Mouse (Mus musculus) induced T-regulatory cell, adult 2 months (primary cell): ENCODE results near the gene Khdrbs2.

ENCODE experiments used
- DNase-seq: peaks from one replicate; pipeline ENCODE4 v3.0.0-alpha.2; 2012; ENCODE audit warnings: low read depth

Khdrbs2 gene

GRCm38 (mm10) chr1:32172506-32173239 is at the start of gene Khdrbs2:
Gene Khdrbs2 (plus strand): TSS chr1:32172714.
- no peak for DNase-seq

DNA sequence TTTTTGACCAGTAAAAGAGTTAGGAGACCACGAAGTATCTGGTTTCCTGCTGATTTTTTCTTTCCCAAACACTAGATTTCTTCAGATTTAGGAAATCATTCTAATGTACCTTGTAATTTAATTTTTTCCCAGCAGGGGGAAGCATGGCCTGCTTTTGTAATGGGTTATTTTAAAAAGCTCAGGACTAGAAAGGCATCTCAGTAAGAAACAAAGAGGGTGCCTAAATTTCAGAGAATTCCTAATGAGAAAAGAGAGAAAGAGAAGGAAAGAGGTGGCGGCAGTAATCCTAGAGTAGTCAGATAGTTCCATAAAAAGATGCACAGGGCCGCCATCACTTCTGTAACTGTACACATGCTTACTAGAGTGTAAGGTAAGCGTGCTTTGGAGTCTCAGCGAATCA is 2.1 kb downstream of the Khdrbs2 start:
- DNase-seq, result no peak

- no peak for DNase-seq
Measured at GRCm38 (mm10) chr1:32199664-32200260, 27.2 kb downstream of the Khdrbs2 start.

- DNase-seq, result no peak
Measured at GRCm38 (mm10) chr1:32248443-32248842, 75.9 kb downstream of the Khdrbs2 start.

- DNase-seq, result no peak
Measured at GRCm38 (mm10) chr1:32249602-32250001, 77.1 kb downstream of the Khdrbs2 start.

GRCm38 (mm10) chr1:32250337-32250736 is 77.8 kb downstream of the Khdrbs2 start:
- DNase-seq, result no peak

DNA sequence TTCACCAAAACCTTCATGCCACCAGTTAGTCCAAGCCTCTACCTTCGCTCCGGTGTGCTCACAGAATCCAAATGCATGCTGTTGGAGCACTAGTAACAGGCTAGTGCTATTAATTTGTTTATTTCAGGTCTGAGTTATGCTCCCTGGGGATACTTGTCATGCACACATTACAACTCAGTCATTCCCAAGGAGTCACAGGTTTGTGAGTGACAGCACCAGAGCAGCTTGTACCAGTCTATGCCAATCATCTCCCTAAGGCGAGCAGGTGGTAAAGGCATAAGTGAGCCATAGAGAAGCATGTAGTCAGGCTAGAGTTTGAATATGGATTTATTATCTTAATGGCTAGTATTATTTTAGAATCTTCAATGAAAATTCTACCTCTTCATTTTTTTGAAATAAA is 86.4 kb downstream of the Khdrbs2 start:
- no peak for DNase-seq

GRCm38 (mm10) chr1:32270519-32270918 is 98.0 kb downstream of the Khdrbs2 start:
- DNase-seq, result no peak

DNA sequence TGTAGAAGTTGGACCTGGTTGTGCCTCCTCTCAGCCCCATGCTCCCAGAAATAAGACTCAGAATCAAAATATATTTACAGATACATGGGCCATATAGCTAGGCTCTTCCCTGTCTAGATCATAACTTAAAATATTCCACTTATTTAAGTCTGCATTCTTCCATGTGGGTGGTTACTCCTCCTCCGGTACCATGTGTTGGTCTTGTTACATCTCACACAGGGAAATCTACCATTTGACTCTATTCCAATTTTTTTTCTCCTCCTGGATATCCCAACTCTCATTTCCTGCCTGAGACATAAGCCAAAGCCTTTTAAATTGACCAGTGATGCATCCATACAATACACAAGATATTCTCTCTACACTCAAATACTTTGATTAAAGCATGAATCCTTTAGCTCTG is 122.2 kb downstream of the Khdrbs2 start:
- DNase-seq, result no peak

GRCm38 (mm10) chr1:32301391-32301790 is 128.9 kb downstream of the Khdrbs2 start:
- no peak for DNase-seq

GRCm38 (mm10) chr1:32309074-32309473 is 136.6 kb downstream of the Khdrbs2 start:
- DNase-seq, result no peak

- DNase-seq, result no peak
Measured at GRCm38 (mm10) chr1:32309637-32310036, 137.1 kb downstream of the Khdrbs2 start.

- no peak for DNase-seq
Measured at GRCm38 (mm10) chr1:32339108-32339507, 166.6 kb downstream of the Khdrbs2 start.

DNA sequence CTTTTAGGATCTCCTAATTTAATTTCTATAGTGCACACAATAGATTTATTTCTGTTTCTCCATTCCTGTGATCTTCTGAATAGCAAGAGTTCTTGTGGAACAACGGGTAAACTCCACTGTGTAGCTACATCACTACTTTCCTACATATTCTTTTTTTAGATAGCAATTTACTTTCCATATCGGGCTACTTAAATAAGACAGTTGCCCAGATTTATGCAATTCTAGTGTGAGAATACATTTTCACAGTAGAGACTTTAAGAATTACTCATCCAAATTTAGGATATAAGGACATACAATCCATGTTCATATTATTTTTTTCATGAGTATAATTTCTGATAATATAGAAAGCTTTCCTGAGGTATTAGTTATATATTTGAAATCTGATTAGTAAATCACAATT is 175.0 kb downstream of the Khdrbs2 start:
- DNase-seq, result no peak

DNA sequence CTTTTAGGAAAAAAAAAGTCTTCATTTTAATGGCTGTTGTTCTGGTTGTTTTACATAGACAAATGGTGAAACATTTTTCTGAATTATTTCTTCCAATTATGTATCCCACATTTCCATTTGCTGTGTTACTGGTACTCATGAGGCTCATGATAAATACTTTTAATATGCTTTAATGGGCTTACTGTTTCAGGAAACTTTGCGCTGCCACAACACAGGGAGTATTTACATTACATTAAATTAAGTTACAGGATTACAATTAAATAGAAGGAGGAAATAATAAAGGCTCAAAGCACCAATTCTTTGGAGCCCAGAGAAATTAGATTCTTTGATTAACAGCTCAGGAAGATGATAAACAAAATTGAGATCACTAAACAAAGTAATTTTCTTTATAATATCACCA is 179.6 kb downstream of the Khdrbs2 start:
- no peak for DNase-seq

- DNase-seq, result no peak
Measured at GRCm38 (mm10) chr1:32363539-32363938, 191.0 kb downstream of the Khdrbs2 start.

- DNase-seq, result no peak
Measured at GRCm38 (mm10) chr1:32397553-32397952, 225.0 kb downstream of the Khdrbs2 start.

GRCm38 (mm10) chr1:32407651-32408050 is 235.1 kb downstream of the Khdrbs2 start:
- no peak for DNase-seq

DNA sequence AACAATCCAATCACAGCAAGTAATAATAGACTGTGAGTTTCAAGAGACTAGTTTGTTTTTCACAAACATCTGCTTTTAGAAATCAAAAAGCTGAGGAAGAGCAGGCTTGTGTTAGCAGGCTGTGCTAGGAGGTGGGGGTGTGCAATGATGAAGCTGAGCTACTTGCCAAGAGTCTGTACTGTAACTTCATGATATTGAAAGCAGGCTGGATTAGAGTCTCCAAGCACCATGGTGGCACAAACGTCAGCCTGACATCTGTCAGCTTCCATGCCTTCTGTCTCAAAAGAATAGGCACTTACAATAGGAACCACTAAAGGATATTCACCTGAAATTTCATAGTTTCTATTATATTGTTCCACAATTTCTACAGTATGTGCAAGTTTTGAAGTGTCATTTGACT is 255.9 kb downstream of the Khdrbs2 start:
- DNase-seq, result no peak

DNA sequence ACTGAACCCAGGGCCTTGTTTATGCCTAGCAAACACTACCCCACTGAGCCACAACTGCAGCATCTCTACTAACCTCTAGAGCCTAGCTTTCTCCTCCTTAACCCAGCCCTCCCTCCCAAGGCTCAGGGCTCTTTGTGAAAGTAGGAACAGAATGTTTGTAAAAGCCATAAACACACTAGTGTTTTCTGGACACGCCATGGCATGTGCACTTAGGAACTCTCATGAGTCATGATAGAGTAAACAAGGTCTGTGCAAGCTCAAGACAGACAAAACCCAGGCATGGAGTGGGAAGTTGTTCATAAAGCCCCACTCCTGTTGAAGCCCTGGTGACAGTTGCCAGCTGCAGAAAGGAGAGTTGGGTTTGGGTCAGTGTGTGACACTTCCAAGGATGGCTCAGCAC is 257.0 kb downstream of the Khdrbs2 start:
- no peak for DNase-seq

DNA sequence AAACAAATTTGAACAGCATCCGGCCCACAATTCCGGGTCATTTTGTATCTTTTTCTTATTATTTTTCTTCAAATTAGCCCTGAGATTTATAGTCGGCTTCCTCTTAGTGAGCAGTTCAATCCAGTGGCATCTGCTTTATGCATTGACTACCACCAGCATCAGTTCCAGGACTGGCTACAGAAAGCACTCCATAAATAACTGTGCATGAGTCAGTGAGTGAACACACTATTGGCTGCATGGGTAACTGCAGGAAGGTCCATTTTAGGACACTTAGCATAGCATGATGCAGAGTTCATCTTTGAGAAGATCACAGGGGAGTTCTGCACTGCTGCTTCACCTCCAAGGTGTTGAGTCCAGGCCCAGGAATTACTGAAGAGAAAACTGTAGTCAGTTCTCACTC is 258.0 kb downstream of the Khdrbs2 start:
- DNase-seq, result no peak

DNA sequence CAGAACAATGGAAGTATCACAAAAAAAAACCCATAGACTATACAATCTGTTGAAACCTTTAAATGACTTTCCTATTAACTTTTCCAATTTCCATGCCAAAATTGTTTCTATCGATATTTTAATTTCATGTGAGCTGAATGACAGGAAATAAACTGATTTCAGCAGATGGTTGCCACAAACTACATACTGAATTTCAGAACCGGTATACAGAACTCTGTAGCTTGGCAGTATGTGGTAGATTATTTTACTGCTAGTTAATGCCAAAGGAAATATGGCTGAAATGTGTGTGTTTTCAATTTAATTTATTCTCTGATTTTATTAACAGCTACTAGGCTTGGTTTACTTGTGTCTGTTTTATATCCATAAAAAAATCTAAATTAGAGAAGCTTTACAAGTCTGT is 260.6 kb downstream of the Khdrbs2 start:
- no peak for DNase-seq

DNA sequence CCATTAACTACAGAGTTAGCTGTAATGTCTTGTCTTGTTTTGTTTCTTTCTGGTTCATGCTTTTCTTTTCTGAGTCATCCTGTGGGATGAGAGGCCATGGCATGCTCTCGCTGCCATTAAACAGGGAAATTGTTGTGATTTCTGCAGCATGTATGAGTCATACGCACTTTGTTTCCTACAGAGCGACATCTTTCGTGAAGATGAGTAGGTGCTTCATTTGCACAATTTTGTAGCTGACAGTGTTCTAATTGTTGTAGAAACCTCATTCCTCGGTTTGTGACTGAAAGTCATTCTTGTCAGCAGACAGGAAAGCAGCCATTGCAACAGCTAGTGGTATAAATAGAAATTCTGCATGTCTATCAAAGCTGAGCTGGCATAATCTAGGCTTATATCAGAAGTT is 271.4 kb downstream of the Khdrbs2 start:
- DNase-seq, result no peak

DNA sequence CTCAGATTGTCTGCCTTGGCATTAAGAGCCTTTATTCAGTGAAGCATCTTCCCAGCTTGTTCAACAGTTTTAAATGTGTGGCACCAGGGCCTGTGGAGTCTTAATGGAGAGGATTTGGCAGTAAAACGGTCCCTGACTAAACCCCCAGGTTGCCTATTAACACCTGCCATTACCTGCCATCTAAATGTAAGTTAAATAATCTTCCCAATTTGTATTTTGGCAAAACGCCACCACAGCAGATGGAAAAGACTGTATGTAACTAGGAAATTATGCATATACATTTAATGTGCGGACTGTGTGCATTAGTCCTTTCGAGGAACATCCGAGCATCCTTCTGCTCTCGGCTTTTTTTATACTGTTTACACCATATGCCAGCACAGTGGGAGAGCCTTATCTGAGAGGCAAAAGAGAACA is 290.6 kb downstream of the Khdrbs2 start:
- DNase-seq, result no peak
